Mouse (Mus musculus) CH12.LX (cell line): Measurements from ENCODE around the gene Gm19345. TPM values are rescaled to one million over a fixed set of nuclear protein-coding genes. Genes with fewer than 3 reads are reported as not detected.
A peak's percentile ranks its signal among the peaks of the same experiment; 100 is the strongest.

Experiments
- DNase-seq: peaks from one replicate; pipeline ENCODE4 v3.0.0-alpha.2; 2013; ENCODE audit errors: extremely low read depth
- H3K27ac ChIP-seq: 2 replicates; pipeline ENCODE4 v1.5.1; 2012; ENCODE audit warnings: low read depth, mild to moderate bottlenecking, control low read depth, moderate library complexity; ENCODE audit not compliant: insufficient read depth
- H3K27me3 ChIP-seq: replicated peaks from 2 replicates; pipeline ENCODE3; 2012; ENCODE audit warnings: inconsistent platforms
- H3K36me3 ChIP-seq, 2 experiments: replicated peaks in 1 of 2; 2 replicates each; pipeline versions ENCODE3 to v1.6.1; 2012; ENCODE audit warnings: inconsistent platforms in 1 of 2, low read length in 1 of 2, mild to moderate bottlenecking in 1 of 2, mixed read lengths in 1 of 2, moderate library complexity in 1 of 2; ENCODE audit not compliant: control insufficient read depth in 1 of 2, insufficient read depth in 1 of 2
- H3K4me1 ChIP-seq, 2 experiments: 2 replicates each; pipeline ENCODE4 v1.6.1; 2012; ENCODE audit warnings: inconsistent platforms in 1 of 2, moderate library complexity in 1 of 2; ENCODE audit not compliant: insufficient read depth in 2 of 2, control insufficient read depth in 1 of 2
- H3K4me2 ChIP-seq: 2 replicates; pipeline ENCODE4 v1.6.1; 2012; ENCODE audit warnings: low read depth, mild to moderate bottlenecking, control low read depth; ENCODE audit not compliant: poor library complexity, insufficient read depth, severe bottlenecking
- H3K4me3 ChIP-seq, 3 experiments: fragments of 150-350 bp in 1 of 3; sonication (generic) in 1 of 3; replicated peaks in 1 of 3; 2 replicates each; pipeline versions ENCODE3 to v1.5.1; 2011 to 2012; ENCODE audit warnings: low read depth in 2 of 3, low read length in 2 of 3, mild to moderate bottlenecking in 2 of 3, moderate library complexity in 2 of 3, control low read depth in 1 of 3, improper control_type of control experiment in 1 of 3, inconsistent platforms in 1 of 3, mixed read lengths in 1 of 3; ENCODE audit not compliant: poor library complexity in 1 of 3
- H3K79me2 ChIP-seq: replicated peaks from 2 replicates; pipeline ENCODE4 v1.6.1; 2012; ENCODE audit warnings: mild to moderate bottlenecking, moderate library complexity; ENCODE audit not compliant: control insufficient read depth, poor library complexity, insufficient read depth, severe bottlenecking; ENCODE audit errors: extremely low read depth
- H3K9ac ChIP-seq: 2 replicates; pipeline ENCODE4 v1.6.1; 2012; ENCODE audit warnings: low read depth, mild to moderate bottlenecking, control low read depth, moderate library complexity; ENCODE audit not compliant: insufficient read depth
- H3K9me3 ChIP-seq: replicated peaks from 2 replicates; pipeline ENCODE3; 2012; ENCODE audit warnings: low read length, inconsistent platforms, mixed read lengths
- CTCF ChIP-seq, 2 experiments: IDR thresholded peaks in 1 of 2; conservative IDR thresholded peaks in 1 of 2; 2 replicates each; pipeline ENCODE4 v1.5.1; 2011 to 2012; ENCODE audit warnings: low read depth in 2 of 2, low read length in 2 of 2, improper control_type of control experiment in 1 of 2, inconsistent platforms in 1 of 2, mild to moderate bottlenecking in 1 of 2, moderate library complexity in 1 of 2
- EP300 ChIP-seq: IDR thresholded peaks from 2 replicates; pipeline ENCODE4 v1.6.1; 2011; ENCODE audit warnings: low read length, improper control_type of control experiment
- ETS1 ChIP-seq: conservative IDR thresholded peaks from 2 replicates; pipeline ENCODE4 v1.6.1; 2012; ENCODE audit warnings: low read depth, mild to moderate bottlenecking, inconsistent platforms, low read length, improper control_type of control experiment, moderate library complexity
- JUN ChIP-seq: IDR thresholded peaks from 2 replicates; pipeline ENCODE4 v1.6.1; 2011; ENCODE audit warnings: low read depth, mild to moderate bottlenecking, low read length, improper control_type of control experiment, moderate library complexity; ENCODE audit not compliant: insufficient read depth
- KAT2A ChIP-seq: IDR thresholded peaks from 2 replicates; pipeline ENCODE4 v1.6.1; 2012; ENCODE audit warnings: low read length, improper control_type of control experiment, inconsistent platforms; ENCODE audit not compliant: insufficient replicate concordance
- MEF2A ChIP-seq: IDR thresholded peaks from 2 replicates; pipeline ENCODE4 v1.6.1; 2014; ENCODE audit warnings: low read depth, mild to moderate bottlenecking, inconsistent platforms, low read length, improper control_type of control experiment, borderline replicate concordance
- MYC ChIP-seq: IDR thresholded peaks from 2 replicates; pipeline ENCODE4 v1.6.1; 2011; ENCODE audit warnings: low read depth, mild to moderate bottlenecking, improper control_type of control experiment, low read length
- NRF1 ChIP-seq: IDR thresholded peaks from 2 replicates; pipeline ENCODE4 v1.6.1; 2014; ENCODE audit warnings: low read depth, mild to moderate bottlenecking, inconsistent platforms, low read length, improper control_type of control experiment, moderate library complexity
- POLR2A ChIP-seq: IDR thresholded peaks from 2 replicates; pipeline ENCODE4 v1.6.1; 2011; ENCODE audit warnings: low read depth, mild to moderate bottlenecking, improper control_type of control experiment, low read length
- POLR2AphosphoS2 ChIP-seq: IDR thresholded peaks from 2 replicates; pipeline ENCODE4 v1.6.1; 2011; ENCODE audit warnings: low read depth, low read length, improper control_type of control experiment
- RAD21 ChIP-seq: IDR thresholded peaks from 2 replicates; pipeline ENCODE4 v1.6.1; 2011; ENCODE audit warnings: low read depth, mild to moderate bottlenecking, low read length, improper control_type of control experiment, moderate library complexity
- SMC3 ChIP-seq: IDR thresholded peaks from 2 replicates; pipeline ENCODE4 v1.6.1; 2011; ENCODE audit warnings: low read depth, low read length, improper control_type of control experiment
- USF1 ChIP-seq: IDR thresholded peaks from 2 replicates; pipeline ENCODE4 v1.6.1; 2014; ENCODE audit warnings: low read depth, mild to moderate bottlenecking, inconsistent platforms, low read length, improper control_type of control experiment
- USF2 ChIP-seq: conservative IDR thresholded peaks from 2 replicates; pipeline ENCODE4 v1.6.1; 2011; ENCODE audit warnings: low read depth, low read length, improper control_type of control experiment
- ZKSCAN1 ChIP-seq: IDR thresholded peaks from 2 replicates; pipeline ENCODE4 v1.6.1; 2012; ENCODE audit warnings: low read depth, inconsistent platforms, low read length, improper control_type of control experiment, borderline replicate concordance
- dilution Hi-C: fragments of 300-500 bp; cut with MboI; formaldehyde crosslinking; loops from 2 replicates; pipeline ENCODE4 v1.14.3; 2020; ENCODE audit warnings: low sequenced_read_pairs; ENCODE audit not compliant: extremely low pct_unique_long_range_greater_than_20kb, extremely low pct_ligation_motif_present
- in situ Hi-C: fragments of 300-500 bp; cut with MboI; formaldehyde crosslinking; loops from 3 replicates; pipeline ENCODE4 v1.14.3; 2019; ENCODE audit warnings: low sequenced_read_pairs, low pct_ligation_motif_present, low pct_unique_long_range_greater_than_20kb, mixed read lengths
- polyA plus RNA-seq: library from polyadenylated mRNA; unstranded; fragments of >175 nt; gene quantifications from 2 replicates; pipeline ENCODE4 v1.2.1, GENCODE M21; 2012; ENCODE audit warnings: low read depth; ENCODE audit not compliant: insufficient read length
- total RNA-seq, 2 experiments: library from RNA; depleted of rRNA; stranded (reverse); fragments of 300-350 nt in 1 of 2; fragments of >200 nt in 1 of 2; gene quantifications; 2 replicates each; pipeline ENCODE4 v1.2.3; 2012 to 2014

Gm19345 gene
- total and polyA plus RNA-seq, 3 experiments, result 0.59 to 4.1 TPM; not detected in 1

GRCm38 (mm10) chr7:19834055-19834454 is 17.7 kb upstream of the Gm19345 start:
- DNase-seq, result no peak
- Histone ChIP-seq H3K4me3 (no peak overlapping the region), H3K36me3 (no peaks in the 10 kb centered on the region), H3K9me3 (peaks cover 8% of the 10 kb centered on the region), H3K27ac (no peak overlapping the region), H3K4me2 (no peak overlapping the region), H3K27me3 (no peaks in the 10 kb centered on the region), H3K9ac (no peak overlapping the region), H3K79me2 (no peaks in the 10 kb centered on the region), H3K4me1 (peaks cover 13 to 19% of the 10 kb centered on the region in 2 experiments)
- peak in 1 of 2 experiments; percentile 33; a peak in 2 of 4 replicates for TF ChIP-seq CTCF (conservative IDR thresholded peaks at IDR 0.05 in 1 of 2, IDR thresholded peaks at IDR 0.05 in 1 of 2; ENCODE audit: low read depth in 2 of 2, low read length in 2 of 2)
- no peak for TF ChIP-seq POLR2AphosphoS2
- dilution Hi-C loops, result no loop called here
- in situ Hi-C loops, result no loop called here

GRCm38 (mm10) chr7:19836843-19837242 is 15.0 kb upstream of the Gm19345 start:
- no peak for TF ChIP-seq EP300
- no peak for TF ChIP-seq USF2
- no peak for TF ChIP-seq POLR2A
- TF ChIP-seq USF1, result no peak
- no peak for TF ChIP-seq ZKSCAN1
- TF ChIP-seq, all 38 proteins: peak for 0
- peaks cover 7 to 10% of the 10 kb centered on the region in 2 experiments for H3K4me1 ChIP-seq
- dilution Hi-C loops, result no loop called here
- in situ Hi-C loops, result no loop called here
- H3K9ac ChIP-seq, result no peak overlapping the region
- no peak for DNase-seq
- no peaks in the 10 kb centered on the region for H3K36me3 ChIP-seq
- no peak overlapping the region for H3K27ac ChIP-seq
- no peaks in the 10 kb centered on the region for H3K79me2 ChIP-seq
- no peak overlapping the region for H3K4me2 ChIP-seq
- peaks cover 2% of the 10 kb centered on the region for H3K9me3 ChIP-seq
- no peak overlapping the region for H3K4me3 ChIP-seq
- H3K27me3 ChIP-seq, result no peaks in the 10 kb centered on the region

- Histone ChIP-seq H3K79me2 (no peaks in the 10 kb centered on the region), H3K27me3 (no peaks in the 10 kb centered on the region), H3K9me3 (no peaks in the 10 kb centered on the region), H3K4me2 (no peak overlapping the region), H3K4me1 (peaks cover 10 to 40% of the 10 kb centered on the region in 2 experiments), H3K27ac (no peak overlapping the region)
- in situ Hi-C loops, result loop anchor here (5.0 kb wide), 1 partner anchor 38 kb away; no protein-coding TSS in a partner anchor
- TF ChIP-seq KAT2A (no peak), MEF2A (no peak), RAD21 (no peak), ETS1 (no peak), JUN (no peak), SMC3 (no peak), POLR2AphosphoS2 (no peak), EP300 (no peak), MYC (no peak), USF2 (no peak), NRF1 (no peak), POLR2A (no peak)
- TF ChIP-seq, all 38 proteins: peak for 0
- DNase-seq, result no peak
- Histone ChIP-seq H3K9ac (no peak overlapping the region), H3K36me3 (no peaks in the 10 kb centered on the region), H3K4me3 (no peak overlapping the region)
- dilution Hi-C loops, result no loop called here
Measured at GRCm38 (mm10) chr7:19840371-19840770, 11.4 kb upstream of the Gm19345 start.
